Mouse (Mus musculus): ENCODE measurements around the gene Vmn1r12. TPM values are rescaled to one million over a fixed set of nuclear protein-coding genes. Genes with fewer than 3 reads are reported as not detected.
"Not testable (repeated sequence)": the region's sequence is repeated elsewhere in the genome, so short reads cannot be mapped to it uniquely, and the experiment has no call there.

Vmn1r12 gene
- not detected in 2 replicates for polyA plus RNA-seq (2012; rRNA removed)

DNA sequence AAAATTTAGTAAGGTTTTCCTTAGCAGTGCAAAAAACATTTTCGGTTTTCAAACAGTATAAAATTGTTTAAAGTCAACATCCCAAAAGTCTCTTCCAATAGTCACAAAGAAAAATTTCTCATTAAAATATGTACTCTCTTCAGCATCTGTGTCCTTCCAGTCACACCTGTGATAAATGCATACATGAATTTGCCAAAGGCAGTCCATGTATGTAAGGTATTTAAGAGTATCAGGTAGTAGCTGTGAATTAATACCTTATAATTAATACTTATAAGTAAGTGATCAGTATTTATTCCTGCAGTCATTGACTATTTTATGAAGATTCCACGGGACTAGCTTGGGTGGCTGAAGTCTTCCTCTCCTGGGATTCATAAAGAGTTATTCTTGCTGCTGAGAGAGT lies at the start of gene Vmn1r12:
Vmn1r12 (plus strand) TSS at position 301 of the 400 bp plus-strand sequence.
- no peak for DNase-seq (ENCODE audit: low read depth)

DNA sequence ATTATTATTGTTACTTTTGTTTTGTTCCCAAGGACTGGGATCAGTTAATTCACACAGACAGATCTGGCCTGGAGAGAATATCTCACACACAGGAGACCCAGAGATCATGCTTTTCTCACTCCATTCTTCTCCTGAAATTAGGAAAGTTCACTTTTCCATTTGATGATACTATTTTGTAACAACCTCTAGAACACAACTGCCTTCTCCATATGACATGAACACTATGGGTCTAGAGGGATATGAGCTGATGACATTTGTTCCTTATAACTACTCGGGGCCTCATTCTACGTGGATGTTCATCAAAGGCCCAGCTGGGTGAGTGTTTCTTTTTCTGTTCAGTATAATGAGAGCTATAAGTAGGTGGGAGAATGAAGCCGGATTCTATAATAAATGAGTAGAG lies 47.6 kb upstream of the Vmn1r12 start, which contains the start of gene Vmn1r10:
Vmn1r10 (plus strand) TSS at position 301 of the 400 bp plus-strand sequence.
- no peak for TF ChIP-seq CTCF (IDR thresholded peaks at IDR 0.05; ENCODE audit: borderline replicate concordance, extremely low read depth, insufficient read depth, insufficient read length)
- no peak for TF ChIP-seq POLR2A (IDR thresholded peaks at IDR 0.05; ENCODE audit: borderline replicate concordance, extremely low read depth, insufficient read depth, insufficient read length, poor library complexity, severe bottlenecking)
- no peak for DNase-seq (ENCODE audit: low read depth)

More for the DNA sequence above, at the start of gene Vmn1r12:
- TF ChIP-seq CTCF (IDR thresholded peaks at IDR 0.05; ENCODE audit: borderline replicate concordance, extremely low read depth, insufficient read depth, insufficient read length) (no peak), POLR2A (IDR thresholded peaks at IDR 0.05; ENCODE audit: borderline replicate concordance, extremely low read depth, insufficient read depth, insufficient read length, poor library complexity, severe bottlenecking) (no peak)

GRCm38 (mm10) chr6:57133155-57133554 lies 23.6 kb upstream of the Vmn1r12 start, which contains the start of gene Vmn1r11:
Vmn1r11 (plus strand) TSS chr6:57133455.
- no peak for DNase-seq (ENCODE audit: low read depth)
- no peak for TF ChIP-seq POLR2A (IDR thresholded peaks at IDR 0.05; ENCODE audit: borderline replicate concordance, extremely low read depth, insufficient read depth, insufficient read length, poor library complexity, severe bottlenecking)
- no peak for TF ChIP-seq CTCF (IDR thresholded peaks at IDR 0.05; ENCODE audit: borderline replicate concordance, extremely low read depth, insufficient read depth, insufficient read length)

GRCm38 (mm10) chr6:57190016-57190415 lies 33.3 kb downstream of the Vmn1r12 start:
- DNase-seq (ENCODE audit: low read depth): not testable (repeated sequence)

DNA sequence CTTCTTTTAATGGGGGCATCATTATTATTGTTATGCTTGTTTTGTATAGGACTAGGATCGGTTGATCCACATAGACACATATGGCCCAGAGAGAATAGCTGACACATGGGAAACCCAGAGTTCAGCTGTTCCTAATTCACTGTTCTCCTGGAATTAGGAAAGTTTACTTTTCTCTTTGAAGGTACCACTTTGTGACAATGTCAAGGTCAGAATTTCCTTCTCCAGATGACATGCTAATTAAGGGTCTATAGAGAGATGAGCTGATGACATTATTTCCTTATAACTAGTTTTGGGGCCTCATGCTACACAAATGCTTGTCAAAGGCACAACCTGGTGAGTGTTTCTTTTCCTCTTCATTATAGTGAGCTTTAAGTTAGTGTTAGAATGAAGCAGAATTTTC lies 46.3 kb downstream of the Vmn1r12 start, which contains the start of gene Vmn1r13:
Vmn1r13 (plus strand) TSS at position 301 of the 400 bp plus-strand sequence.
- DNase-seq (ENCODE audit: low read depth): not testable (repeated sequence)

Other genes starting within 250 kb of the Vmn1r12 start
- gene Nt5c3, start 233.0 kb upstream of the Vmn1r12 start, polyA plus RNA-seq (2012; rRNA removed): 49.3 and 57.5 TPM in 2 replicates
- gene Vmn1r4, start 232.9 kb upstream of the Vmn1r12 start, polyA plus RNA-seq (2012; rRNA removed): 0.41 and 0.58 TPM in 2 replicates
- not detected in 2 replicates for gene Vmn1r5, start 186.6 kb upstream of the Vmn1r12 start, polyA plus RNA-seq (2012; rRNA removed)
- gene Vmn1r6, start 159.7 kb upstream of the Vmn1r12 start, polyA plus RNA-seq (2012; rRNA removed): not detected in 2 replicates
- gene Vmn1r7, start 131.6 kb upstream of the Vmn1r12 start, polyA plus RNA-seq (2012; rRNA removed): not detected in 2 replicates
- gene Vmn1r8, start 124.6 kb upstream of the Vmn1r12 start, polyA plus RNA-seq (2012; rRNA removed): not detected in 2 replicates
- not detected in 2 replicates for gene Vmn1r9, start 90.1 kb upstream of the Vmn1r12 start, polyA plus RNA-seq (2012; rRNA removed)
- not detected in 2 replicates for gene Vmn1r10, start 47.5 kb upstream of the Vmn1r12 start, polyA plus RNA-seq (2012; rRNA removed)
- not detected in 2 replicates for gene Vmn1r11, start 23.5 kb upstream of the Vmn1r12 start, polyA plus RNA-seq (2012; rRNA removed)
- gene Vmn1r13, start 46.4 kb downstream of the Vmn1r12 start, polyA plus RNA-seq (2012; rRNA removed): not detected in 2 replicates
- gene Vmn1r14, start 74.8 kb downstream of the Vmn1r12 start, polyA plus RNA-seq (2012; rRNA removed): not detected in 2 replicates
- not detected in 2 replicates for gene Vmn1r15, start 101.0 kb downstream of the Vmn1r12 start, polyA plus RNA-seq (2012; rRNA removed)
- gene Vmn1r16, start 172.6 kb downstream of the Vmn1r12 start, polyA plus RNA-seq (2012; rRNA removed): not detected in 2 replicates
- not detected in 2 replicates for gene Vmn1r17, start 206.8 kb downstream of the Vmn1r12 start, polyA plus RNA-seq (2012; rRNA removed)
- gene Vmn1r18, start 238.9 kb downstream of the Vmn1r12 start, polyA plus RNA-seq (2012; rRNA removed): not detected in 2 replicates
- not detected in 2 replicates for gene Vmn1r19, start 246.9 kb downstream of the Vmn1r12 start, polyA plus RNA-seq (2012; rRNA removed)

All from brain, embryonic 14.5 days (tissue).